Mouse (Mus musculus) forebrain, embryonic 13.5 days (tissue): ENCODE data around the gene Resp18. TPM values are rescaled to one million over a fixed set of nuclear protein-coding genes. Genes with fewer than 3 reads are reported as not detected.

Source experiments
- ATAC-seq: fragments of 200-750 bp; cut with Nextera tagmentation; 2 replicates; pipeline ENCODE4 v1.8.0; 2017
- H3K27ac ChIP-seq: fragments of 300-500 bp; sonication (generic); 2 replicates; pipeline ENCODE4 v1.5.1; 2015; ENCODE audit warnings: inconsistent platforms, mild to moderate bottlenecking, moderate library complexity
- H3K27me3 ChIP-seq: fragments of 300-500 bp; sonication (generic); 2 replicates; pipeline ENCODE4 v1.6.1; 2015; ENCODE audit warnings: mild to moderate bottlenecking, inconsistent platforms
- H3K36me3 ChIP-seq: fragments of 300-500 bp; sonication (generic); 2 replicates; pipeline ENCODE4 v1.6.1; 2015; ENCODE audit warnings: mild to moderate bottlenecking, inconsistent platforms; ENCODE audit not compliant: poor library complexity, severe bottlenecking
- H3K4me1 ChIP-seq: fragments of 300-500 bp; sonication (generic); 2 replicates; pipeline ENCODE4 v1.6.1; 2015; ENCODE audit warnings: inconsistent platforms
- H3K4me2 ChIP-seq: fragments of 300-500 bp; sonication (generic); 2 replicates; pipeline ENCODE4 v1.6.1; 2015; ENCODE audit warnings: inconsistent platforms, mild to moderate bottlenecking, moderate library complexity
- H3K4me3 ChIP-seq: fragments of 300-500 bp; sonication (generic); 2 replicates; pipeline ENCODE4 v1.5.1; 2015; ENCODE audit warnings: mild to moderate bottlenecking, inconsistent platforms
- H3K9ac ChIP-seq: fragments of 300-500 bp; sonication (generic); 2 replicates; pipeline ENCODE4 v1.6.1; 2015; ENCODE audit warnings: mild to moderate bottlenecking, inconsistent platforms
- H3K9me3 ChIP-seq: fragments of 300-500 bp; sonication (generic); replicated peaks from 2 replicates; pipeline ENCODE4 v1.6.1; 2016; ENCODE audit warnings: inconsistent platforms
- WGBS: fragments of 180-500 bp; shearing (Covaris S2); methylation state at CpG from one replicate; pipeline ENCODE4 v1.1.7; 2015; 5-methylcytosine and 5-hydroxymethylcytosine counted together
- polyA plus RNA-seq: library from polyadenylated mRNA; unstranded; fragments of >200 nt; fragmentation: Nextera tagmentation; extraction: Ambion mirVana; gene quantifications from 2 replicates; pipeline ENCODE4 v1.2.1, GENCODE M21; 2015

The Resp18 gene
- polyA plus RNA-seq, 1 experiment from 2014 or later: 37.0 TPM

DNA sequence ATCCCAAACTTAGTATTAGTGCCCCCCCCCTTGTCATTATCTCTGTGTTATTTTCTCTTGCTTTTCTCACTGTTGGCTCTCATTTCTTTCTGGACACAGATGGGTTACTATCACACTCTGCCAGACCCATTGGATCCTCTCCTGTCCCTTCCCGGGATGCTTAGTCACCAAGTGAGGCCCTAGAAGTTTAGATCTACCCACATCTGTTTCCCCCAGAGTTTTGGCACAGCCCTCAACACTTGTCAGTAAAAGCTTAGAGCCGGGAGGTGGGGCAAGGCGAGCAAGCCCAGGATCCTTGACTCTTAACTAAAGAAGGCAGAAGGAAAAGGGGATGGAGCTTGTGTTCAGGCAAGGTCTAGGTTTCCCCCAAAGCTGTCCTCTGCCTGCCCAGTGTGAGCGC, 49.1 kb downstream of the Resp18 start:
- Histone ChIP-seq H3K4me3 (no peak overlapping the region), H3K27ac (no peak overlapping the region), H3K9ac (no peak overlapping the region), H3K4me2 (no peak overlapping the region), H3K27me3 (peaks cover 10% of the 10 kb centered on the region; the same call in 1 of the 2 replicates), H3K4me1 (peaks cover 4% of the 10 kb centered on the region; the same call in 1 of the 2 replicates), H3K9me3 (no peaks in the 10 kb centered on the region), H3K36me3 (no peaks in the 10 kb centered on the region)
- 80% methylated on average over 4 of the region's 4 CpGs for WGBS
- no peak for ATAC-seq

DNA sequence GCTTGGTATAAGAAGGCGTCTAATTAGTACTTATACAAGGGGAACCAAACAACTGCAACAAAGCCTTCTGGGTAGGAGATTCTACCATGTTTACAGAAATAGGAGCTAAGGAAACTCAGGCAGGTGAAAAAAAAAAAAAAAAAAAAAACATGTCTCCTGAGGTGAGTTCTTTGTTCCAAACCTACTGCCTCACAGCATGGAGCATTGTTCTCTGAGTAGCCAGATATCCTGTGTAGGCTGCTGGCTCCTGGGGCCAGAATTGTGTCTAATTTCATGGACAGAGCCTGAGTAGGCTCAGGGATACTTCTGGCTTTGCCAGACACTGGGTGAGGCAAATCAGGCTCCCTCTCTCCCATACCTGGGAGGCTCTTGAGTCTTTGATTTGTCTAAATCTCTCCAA, 50.6 kb downstream of the Resp18 start:
- H3K4me3 ChIP-seq: no peak overlapping the region
- no peak overlapping the region for H3K9ac ChIP-seq
- whole genome bisulfite sequencing: 64% methylated on average over 1 of the region's 1 CpGs
- no peaks in the 10 kb centered on the region for H3K4me1 ChIP-seq
- H3K36me3 ChIP-seq: no peaks in the 10 kb centered on the region
- H3K9me3 ChIP-seq: no peaks in the 10 kb centered on the region
- peaks cover 18% of the 10 kb centered on the region for H3K27me3 ChIP-seq
- no peak for ATAC-seq
- H3K4me2 ChIP-seq: no peak overlapping the region
- no peak overlapping the region for H3K27ac ChIP-seq

GRCm38 (mm10) chr1:75226138-75226537, 52.1 kb downstream of the Resp18 start:
- no peak overlapping the region for H3K4me2 ChIP-seq
- H3K27me3 ChIP-seq: peaks cover 33% of the 10 kb centered on the region
- no peak overlapping the region for H3K27ac ChIP-seq
- no peaks in the 10 kb centered on the region for H3K9me3 ChIP-seq
- no peaks in the 10 kb centered on the region for H3K36me3 ChIP-seq
- H3K4me1 ChIP-seq: no peaks in the 10 kb centered on the region
- ATAC-seq: no peak
- H3K9ac ChIP-seq: no peak overlapping the region
- no peak overlapping the region for H3K4me3 ChIP-seq
- 54% methylated on average over 2 of the region's 2 CpGs for WGBS

- Histone ChIP-seq H3K9me3 (no peaks in the 10 kb centered on the region), H3K4me1 (no peaks in the 10 kb centered on the region), H3K27ac (no peak overlapping the region), H3K36me3 (no peaks in the 10 kb centered on the region), H3K27me3 (peaks cover 37% of the 10 kb centered on the region), H3K4me2 (no peak overlapping the region), H3K4me3 (no peak overlapping the region), H3K9ac (no peak overlapping the region)
- 58% methylated on average over 3 of the region's 3 CpGs for WGBS
- no peak for ATAC-seq
Observed at GRCm38 (mm10) chr1:75225473-75225872, 52.7 kb downstream of the Resp18 start.

DNA sequence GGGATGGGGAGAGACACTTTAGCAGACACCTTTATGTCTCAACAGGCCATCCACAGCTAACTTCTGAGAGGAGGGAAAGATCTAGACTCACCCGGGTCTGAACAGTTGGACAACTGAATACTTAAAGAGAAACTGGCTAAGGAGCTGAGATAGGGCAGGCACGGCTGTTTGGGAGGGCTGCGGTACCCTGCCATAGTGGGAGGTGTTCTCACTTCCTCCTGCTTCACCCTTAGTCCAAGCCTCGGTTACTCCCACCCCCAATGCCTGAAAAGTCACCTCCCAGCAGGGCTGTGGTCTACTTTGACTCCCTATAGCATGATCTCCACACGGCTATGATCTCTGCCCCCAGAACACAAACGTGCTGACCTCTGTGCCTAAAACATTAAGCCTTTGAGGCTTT, 54.7 kb downstream of the Resp18 start:
- Histone ChIP-seq H3K4me1 (peaks cover 13% of the 10 kb centered on the region), H3K36me3 (no peaks in the 10 kb centered on the region), H3K27ac (no peak overlapping the region), H3K9ac (no peak overlapping the region), H3K27me3 (peaks cover 48% of the 10 kb centered on the region), H3K4me2 (no peak overlapping the region), H3K4me3 (no peak overlapping the region), H3K9me3 (no peaks in the 10 kb centered on the region)
- ATAC-seq: no peak
- 74% methylated on average over 6 of the region's 6 CpGs for WGBS

GRCm38 (mm10) chr1:75222926-75223325, 55.3 kb downstream of the Resp18 start:
- Histone ChIP-seq H3K4me2 (no peak overlapping the region), H3K4me1 (peaks cover 18% of the 10 kb centered on the region), H3K36me3 (no peaks in the 10 kb centered on the region), H3K27ac (no peak overlapping the region), H3K27me3 (peaks cover 54% of the 10 kb centered on the region), H3K9me3 (no peaks in the 10 kb centered on the region), H3K4me3 (no peak overlapping the region), H3K9ac (no peak overlapping the region)
- no peak for ATAC-seq
- 87% methylated on average over 6 of the region's 6 CpGs for WGBS

Other genes starting within 250 kb of the Resp18 start
- gene Nhej1, start 153.2 kb downstream of the Resp18 start, polyA plus RNA-seq: 8.4 and 10.6 TPM in 2 replicates
- gene Slc23a3, start 144.5 kb downstream of the Resp18 start, polyA plus RNA-seq: 0.08 TPM in 1 of 2 replicates, not detected in the other
- 47.1 and 52.8 TPM in 2 replicates for gene Cnppd1, start 135.7 kb downstream of the Resp18 start, polyA plus RNA-seq
- 71.8 and 75.1 TPM in 2 replicates for gene Retreg2, start 135.6 kb downstream of the Resp18 start, polyA plus RNA-seq
- 33.2 and 37.9 TPM in 2 replicates for gene Zfand2b, start 109.8 kb downstream of the Resp18 start, polyA plus RNA-seq
- gene Abcb6, start 98.0 kb downstream of the Resp18 start, polyA plus RNA-seq: 28.6 and 31.7 TPM in 2 replicates
- 22.0 and 23.1 TPM in 2 replicates for gene Ankzf1, start 86.3 kb downstream of the Resp18 start, polyA plus RNA-seq
- 29.7 and 31.8 TPM in 2 replicates for gene Atg9a, start 86.2 kb downstream of the Resp18 start, polyA plus RNA-seq
- 14.6 and 21.1 TPM in 2 replicates for gene Glb1l, start 67.6 kb downstream of the Resp18 start, polyA plus RNA-seq
- 143 and 157 TPM in 2 replicates for gene Stk16, start 67.6 kb downstream of the Resp18 start, polyA plus RNA-seq
- gene Tuba4a, start 58.5 kb downstream of the Resp18 start, polyA plus RNA-seq: 15.3 and 16.6 TPM in 2 replicates
- not detected in 2 replicates for gene A630095N17Rik, start 46.3 kb downstream of the Resp18 start, polyA plus RNA-seq
- 40.0 and 41.7 TPM in 2 replicates for gene Dnajb2, start 42.0 kb downstream of the Resp18 start, polyA plus RNA-seq
- 4.5 and 6.5 TPM in 2 replicates for gene Ptprn, start 13.9 kb downstream of the Resp18 start, polyA plus RNA-seq
- 140 and 142 TPM in 2 replicates for gene Dnpep, start 39.6 kb upstream of the Resp18 start, polyA plus RNA-seq
- gene Des, start 81.9 kb upstream of the Resp18 start, polyA plus RNA-seq: 0.81 and 1.1 TPM in 2 replicates
- gene Speg, start 96.9 kb upstream of the Resp18 start, polyA plus RNA-seq: 7.6 and 9.0 TPM in 2 replicates
- gene Gmppa, start 157.5 kb upstream of the Resp18 start, polyA plus RNA-seq: 53.7 and 62.7 TPM in 2 replicates
- gene Asic4, start 172.0 kb upstream of the Resp18 start, polyA plus RNA-seq: 4.0 and 5.4 TPM in 2 replicates
- gene Chpf, start 200.9 kb upstream of the Resp18 start, polyA plus RNA-seq: 16.9 and 18.6 TPM in 2 replicates
- gene Tmem198, start 201.1 kb upstream of the Resp18 start, polyA plus RNA-seq: 34.0 and 35.5 TPM in 2 replicates
- 15.5 and 17.2 TPM in 2 replicates for gene Obsl1, start 228.0 kb upstream of the Resp18 start, polyA plus RNA-seq
- 5.8 and 8.0 TPM in 2 replicates for gene Inha, start 228.7 kb upstream of the Resp18 start, polyA plus RNA-seq
- 16.3 and 19.4 TPM in 2 replicates for gene Stk11ip, start 243.1 kb upstream of the Resp18 start, polyA plus RNA-seq